In the genomic region with DNA sequence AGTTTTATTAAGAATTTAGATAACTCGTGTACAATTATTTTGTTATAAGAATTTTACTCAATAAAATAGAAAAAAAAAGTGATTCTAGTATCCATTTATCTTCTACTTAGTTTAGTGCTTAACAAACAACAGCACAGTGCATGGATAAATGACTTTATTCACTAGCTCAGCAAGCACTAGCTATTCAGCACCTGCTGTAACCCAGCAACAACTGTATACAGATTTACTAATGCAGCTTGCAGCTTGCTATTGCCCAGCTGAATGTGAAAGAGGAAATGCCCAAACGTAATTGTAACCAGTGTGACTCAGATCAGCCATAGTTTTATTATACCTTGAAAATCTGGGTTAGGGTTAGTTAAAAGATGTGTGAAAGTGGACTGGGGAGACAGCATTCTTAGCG, we compare ENCODE assay signal across 27 mouse cellular contexts.
DNase-seq lines count a peak whose midpoint lies in the region; ATAC-seq and TF ChIP-seq lines count a peak whose summit lies in the region.
"Had no signal": no experiment of that assay in that cellular context is flagged by ENCODE, and none has a peak within 500 bp of the region (broad histone marks: within the 10 kb centered on the region; RNA-seq: fewer than 3 reads in every experiment).

No protein-coding gene starts in this region.

- H3K4me2 ChIP-seq in forebrain, embryonic 14.5 days (ENCODE audit: low read length): no peak overlapping the region
- no peak overlapping the region for H3K4me2 ChIP-seq in forebrain, postnatal 0 days (ENCODE audit: low read depth)
- no peak overlapping the region for H3K4me2 ChIP-seq in midbrain, embryonic 14.5 days (ENCODE audit: low read length)
- no peak overlapping the region for H3K4me2 ChIP-seq in midbrain, embryonic 15.5 days
- no peak overlapping the region for H3K4me2 ChIP-seq in neural tube, embryonic 13.5 days
- no peak overlapping the region for H3K4me2 ChIP-seq in neural tube, embryonic 15.5 days
- H3K4me2 ChIP-seq in forebrain, embryonic 16.5 days (ENCODE audit: low read length): no peak overlapping the region
- H3K4me2 ChIP-seq: embryonic facial prominence, embryonic 13.5 days; heart, embryonic 11.5 days; hindbrain, embryonic 15.5 days had no signal

- H3K9me3 ChIP-seq in forebrain, embryonic 14.5 days (replicated peaks; ENCODE audit: control insufficient read depth, low read length): no peaks in the 10 kb centered on the region
- H3K9me3 ChIP-seq in forebrain, postnatal 0 days (ENCODE audit: low read length): no peaks in the 10 kb centered on the region
- H3K9me3 ChIP-seq in midbrain, embryonic 14.5 days (ENCODE audit: control insufficient read depth, low read length): no peaks in the 10 kb centered on the region
- H3K9me3 ChIP-seq in midbrain, embryonic 15.5 days: no peaks in the 10 kb centered on the region
- H3K9me3 ChIP-seq in neural tube, embryonic 13.5 days: no peaks in the 10 kb centered on the region
- H3K9me3 ChIP-seq in neural tube, embryonic 15.5 days (replicated peaks): no peaks in the 10 kb centered on the region
- H3K9me3 ChIP-seq in forebrain, embryonic 16.5 days (ENCODE audit: control insufficient read depth, low read length): no peaks in the 10 kb centered on the region
- H3K9me3 ChIP-seq: embryonic facial prominence, embryonic 10.5 days; embryonic facial prominence, embryonic 13.5 days; hindbrain, embryonic 10.5 days; hindbrain, embryonic 15.5 days had no signal

- H3K36me3 ChIP-seq in forebrain, embryonic 14.5 days (ENCODE audit: control insufficient read depth, insufficient read depth, low read length): no peaks in the 10 kb centered on the region
- no peaks in the 10 kb centered on the region for H3K36me3 ChIP-seq in forebrain, postnatal 0 days (ENCODE audit: insufficient read depth)
- no peaks in the 10 kb centered on the region for H3K36me3 ChIP-seq in midbrain, embryonic 14.5 days (ENCODE audit: control insufficient read depth, insufficient read depth, low read length)
- no peaks in the 10 kb centered on the region for H3K36me3 ChIP-seq in midbrain, embryonic 15.5 days (replicated peaks)
- no peaks in the 10 kb centered on the region for H3K36me3 ChIP-seq in neural tube, embryonic 13.5 days
- H3K36me3 ChIP-seq in neural tube, embryonic 15.5 days: no peaks in the 10 kb centered on the region
- H3K36me3 ChIP-seq in forebrain, embryonic 16.5 days (ENCODE audit: control insufficient read depth, insufficient read depth): no peaks in the 10 kb centered on the region
- H3K36me3 ChIP-seq: embryonic facial prominence, embryonic 10.5 days; embryonic facial prominence, embryonic 13.5 days; hindbrain, embryonic 10.5 days; hindbrain, embryonic 15.5 days had no signal

- peak; percentile 57; the same call in 1 of the 2 replicates for ATAC-seq in forebrain, embryonic 14.5 days
- no peak; the same call in 1 of the 2 replicates for ATAC-seq in forebrain, postnatal 0 days
- no peak for ATAC-seq in midbrain, embryonic 14.5 days (ENCODE audit: low FRiP score, low TSS enrichment)
- no peak for ATAC-seq in midbrain, embryonic 15.5 days (replicated peaks)
- ATAC-seq in neural tube, embryonic 13.5 days (ENCODE audit: low read depth): peak; percentile 69
- ATAC-seq in neural tube, embryonic 15.5 days (ENCODE audit: low FRiP score): no peak
- ATAC-seq in forebrain, embryonic 16.5 days: peak; percentile 66
- ATAC-seq: CD4-positive, CD25-positive, alpha-beta regulatory T cell, adult 4 months; inflammation-experienced regulatory T-cells, adult 6 months; intestine, embryonic 16.5 days had no signal

- H3K27ac ChIP-seq in forebrain, embryonic 14.5 days (ENCODE audit: low read depth, low read length): no peak overlapping the region
- no peak overlapping the region for H3K27ac ChIP-seq in forebrain, postnatal 0 days (ENCODE audit: low read depth, low read length)
- no peak overlapping the region for H3K27ac ChIP-seq in midbrain, embryonic 14.5 days (replicated peaks; ENCODE audit: low read depth, low read length)
- H3K27ac ChIP-seq in midbrain, embryonic 15.5 days: no peak overlapping the region
- no peak overlapping the region for H3K27ac ChIP-seq in neural tube, embryonic 13.5 days (replicated peaks)
- H3K27ac ChIP-seq in neural tube, embryonic 15.5 days (replicated peaks): no peak overlapping the region
- H3K27ac ChIP-seq in forebrain, embryonic 16.5 days (ENCODE audit: low read length): no peak overlapping the region
- H3K27ac ChIP-seq: embryonic facial prominence, embryonic 10.5 days; embryonic facial prominence, embryonic 13.5 days; gastrocnemius, adult 2 months; hindbrain, embryonic 10.5 days; hindbrain, embryonic 15.5 days had no signal

- peak; percentile 37 for DNase-seq in forebrain, embryonic 14.5 days (ENCODE audit: low spot score)
- no peak for DNase-seq in forebrain, postnatal 0 days
- DNase-seq in midbrain, embryonic 14.5 days: peak; percentile 1
- DNase-seq in spleen, adult 12 weeks (ENCODE audit: low spot score): no peak
- DNase-seq: adrenal gland, adult 2 months; adrenal gland, postnatal 14 days; cerebellum, adult 11-12 months; cerebellum, adult 8-10 months; cerebellum, postnatal 10 days; cerebellum, postnatal 36 days; embryo, embryonic 11 days; gastrocnemius, adult 2 months; gastrocnemius, postnatal 14 days; heart, adult 11 months had no signal

- no peak overlapping the region for H3K4me3 ChIP-seq in forebrain, embryonic 14.5 days (ENCODE audit: low read depth, low read length)
- no peak overlapping the region for H3K4me3 ChIP-seq in forebrain, postnatal 0 days (ENCODE audit: low read depth, low read length)
- H3K4me3 ChIP-seq in midbrain, embryonic 14.5 days (replicated peaks; ENCODE audit: low read depth, low read length): no peak overlapping the region
- H3K4me3 ChIP-seq in midbrain, embryonic 15.5 days: no peak overlapping the region
- H3K4me3 ChIP-seq in neural tube, embryonic 13.5 days: no peak overlapping the region
- no peak overlapping the region for H3K4me3 ChIP-seq in neural tube, embryonic 15.5 days (replicated peaks)
- H3K4me3 ChIP-seq in forebrain, embryonic 16.5 days (replicated peaks; ENCODE audit: low read length): no peak overlapping the region
- H3K4me3 ChIP-seq: embryonic facial prominence, embryonic 10.5 days; embryonic facial prominence, embryonic 13.5 days; erythroblast, embryonic 14.5 days; gastrocnemius, adult 2 months; hindbrain, embryonic 10.5 days; hindbrain, embryonic 15.5 days had no signal

- H3K9ac ChIP-seq in forebrain, embryonic 14.5 days (ENCODE audit: low read length): no peak overlapping the region
- no peak overlapping the region for H3K9ac ChIP-seq in forebrain, postnatal 0 days
- no peak overlapping the region for H3K9ac ChIP-seq in midbrain, embryonic 14.5 days (replicated peaks; ENCODE audit: low read length)
- no peak overlapping the region for H3K9ac ChIP-seq in midbrain, embryonic 15.5 days
- no peak overlapping the region for H3K9ac ChIP-seq in neural tube, embryonic 13.5 days
- no peak overlapping the region for H3K9ac ChIP-seq in neural tube, embryonic 15.5 days (replicated peaks)
- H3K9ac ChIP-seq in forebrain, embryonic 16.5 days (replicated peaks; ENCODE audit: low read depth, low read length): no peak overlapping the region
- H3K9ac ChIP-seq: embryonic facial prominence, embryonic 13.5 days; hindbrain, embryonic 15.5 days had no signal

- WGBS in forebrain, embryonic 14.5 days: 44% methylated on average over 3 of the region's 3 CpGs
- WGBS in forebrain, postnatal 0 days: 35% methylated on average over 3 of the region's 3 CpGs
- 57% methylated on average over 3 of the region's 3 CpGs for whole genome bisulfite sequencing in midbrain, embryonic 14.5 days
- 47% methylated on average over 3 of the region's 3 CpGs for WGBS in midbrain, embryonic 15.5 days
- 50% methylated on average over 3 of the region's 3 CpGs for WGBS in neural tube, embryonic 13.5 days
- WGBS in neural tube, embryonic 15.5 days: 43% methylated on average over 3 of the region's 3 CpGs
- 33% methylated on average over 3 of the region's 3 CpGs for WGBS in forebrain, embryonic 16.5 days

- TF ChIP-seq CTCF in forebrain, postnatal 0 days (IDR thresholded peaks at IDR 0.05; ENCODE audit: low read depth): no peak

- H3K27me3 ChIP-seq in forebrain, embryonic 14.5 days (replicated peaks; ENCODE audit: control insufficient read depth, insufficient read depth, low read length): no peaks in the 10 kb centered on the region
- no peaks in the 10 kb centered on the region for H3K27me3 ChIP-seq in forebrain, postnatal 0 days (ENCODE audit: insufficient read depth, low read length)
- no peaks in the 10 kb centered on the region for H3K27me3 ChIP-seq in midbrain, embryonic 14.5 days (ENCODE audit: control insufficient read depth, insufficient read depth, low read length)
- no peaks in the 10 kb centered on the region for H3K27me3 ChIP-seq in midbrain, embryonic 15.5 days (replicated peaks)
- no peaks in the 10 kb centered on the region for H3K27me3 ChIP-seq in neural tube, embryonic 13.5 days
- H3K27me3 ChIP-seq in neural tube, embryonic 15.5 days (replicated peaks): no peaks in the 10 kb centered on the region
- H3K27me3 ChIP-seq in forebrain, embryonic 16.5 days (replicated peaks; ENCODE audit: control insufficient read depth, insufficient read depth, low read length): no peaks in the 10 kb centered on the region
- H3K27me3 ChIP-seq: embryonic facial prominence, embryonic 13.5 days; hindbrain, embryonic 15.5 days had no signal

- H3K4me1 ChIP-seq in forebrain, embryonic 14.5 days (ENCODE audit: control insufficient read depth, insufficient read depth, low read length): no peaks in the 10 kb centered on the region
- no peaks in the 10 kb centered on the region for H3K4me1 ChIP-seq in forebrain, postnatal 0 days (ENCODE audit: insufficient read depth)
- no peaks in the 10 kb centered on the region for H3K4me1 ChIP-seq in midbrain, embryonic 14.5 days (ENCODE audit: control insufficient read depth, insufficient read depth, low read length)
- H3K4me1 ChIP-seq in midbrain, embryonic 15.5 days: no peaks in the 10 kb centered on the region
- H3K4me1 ChIP-seq in neural tube, embryonic 13.5 days (replicated peaks): 0 out of 2 replicates have a peak, but pooled peaks cover 4% of the 10 kb centered on the region
- H3K4me1 ChIP-seq in neural tube, embryonic 15.5 days: peaks cover 4% of the 10 kb centered on the region; the same call in 1 of the 2 replicates
- no peaks in the 10 kb centered on the region for H3K4me1 ChIP-seq in forebrain, embryonic 16.5 days (replicated peaks; ENCODE audit: control insufficient read depth, insufficient read depth, low read length)
- H3K4me1 ChIP-seq: embryonic facial prominence, embryonic 10.5 days; embryonic facial prominence, embryonic 13.5 days; hindbrain, embryonic 10.5 days; hindbrain, embryonic 15.5 days had no signal

Comparison
In these comparisons a context has a peak if more than half of its experiments do, and no peak if none do; other contexts are left out.
1. ATAC-seq: peak in forebrain, embryonic 14.5 days (single experiment), neural tube, embryonic 13.5 days (single experiment) and forebrain, embryonic 16.5 days (single experiment); none in forebrain, postnatal 0 days (single experiment), midbrain, embryonic 14.5 days (single experiment), midbrain, embryonic 15.5 days (single experiment) and neural tube, embryonic 15.5 days (single experiment).
2. DNase-seq: peak in forebrain, embryonic 14.5 days (single experiment) and midbrain, embryonic 14.5 days (single experiment); none in forebrain, postnatal 0 days (single experiment) and spleen, adult 12 weeks (single experiment).